Mouse (Mus musculus) urinary bladder, postnatal 25 days (tissue): ENCODE data around the gene Ccp110.

ENCODE experiments used
- DNase-seq: peaks from one replicate; pipeline ENCODE4 v3.0.0; 2022; ENCODE audit warnings: low spot score

Gene Ccp110

DNA sequence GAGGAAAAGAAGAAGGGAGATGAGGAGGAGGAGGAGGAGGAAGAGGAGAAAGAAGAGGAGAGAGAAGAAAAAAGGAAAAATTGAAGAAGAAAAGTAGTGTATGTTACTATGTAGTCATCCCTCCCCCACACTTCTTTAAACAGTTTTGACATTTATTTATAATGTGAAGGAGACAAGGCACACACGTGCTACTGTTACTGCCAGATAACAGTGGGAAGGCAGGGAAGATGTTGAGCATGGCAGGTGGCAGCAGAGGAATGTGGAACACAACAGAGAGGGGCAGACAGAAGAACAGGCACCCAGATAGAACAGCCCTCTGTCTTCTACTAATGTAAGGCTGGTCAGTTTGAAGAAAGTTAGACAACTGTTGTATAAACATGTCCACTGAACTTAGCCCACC is 57.3 kb downstream of the Ccp110 start:
- DNase-seq = no peak

DNA sequence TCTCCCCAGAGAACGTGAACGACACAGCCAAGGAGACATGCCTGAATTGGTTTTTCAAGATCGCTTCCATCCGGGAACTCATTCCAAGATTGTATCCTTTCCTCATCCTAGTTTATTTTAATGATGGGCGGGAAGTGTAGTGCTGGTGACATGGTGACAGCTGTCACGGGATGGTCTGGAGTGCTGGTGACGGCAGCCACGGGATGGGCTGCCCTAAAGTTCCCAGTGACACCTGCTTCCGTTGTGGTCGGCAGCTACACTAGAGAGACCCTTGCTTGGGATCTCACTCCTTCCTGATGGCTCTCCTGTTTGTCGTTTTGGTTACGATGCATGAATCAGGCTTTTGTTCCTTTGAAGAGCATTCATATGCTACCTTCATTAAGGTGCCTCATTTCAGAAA is 60.7 kb downstream of the Ccp110 start:
- no peak for DNase-seq

GRCm38 (mm10) chr7:118775991-118776390 is 63.6 kb downstream of the Ccp110 start:
- DNase-seq = no peak

DNA sequence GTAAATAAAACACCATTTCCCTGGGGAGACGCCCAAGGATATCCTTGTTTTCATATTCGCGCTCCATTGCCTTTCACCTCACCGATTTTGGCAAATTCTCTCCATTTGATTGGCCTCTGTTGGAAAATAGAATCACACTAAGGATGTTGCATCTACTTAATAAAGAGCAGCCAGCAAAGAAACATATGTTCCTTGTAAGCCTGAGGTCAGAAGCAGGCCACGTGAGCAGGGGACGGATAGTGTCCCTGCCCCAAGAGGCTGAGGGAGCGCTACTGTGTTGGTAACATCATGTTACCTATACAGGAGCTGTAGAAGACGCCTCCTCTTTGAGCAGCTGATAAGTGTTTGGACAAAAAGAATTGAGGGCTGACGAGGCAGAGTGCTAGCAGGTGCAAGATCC is 64.1 kb downstream of the Ccp110 start:
- DNase-seq = no peak

DNA sequence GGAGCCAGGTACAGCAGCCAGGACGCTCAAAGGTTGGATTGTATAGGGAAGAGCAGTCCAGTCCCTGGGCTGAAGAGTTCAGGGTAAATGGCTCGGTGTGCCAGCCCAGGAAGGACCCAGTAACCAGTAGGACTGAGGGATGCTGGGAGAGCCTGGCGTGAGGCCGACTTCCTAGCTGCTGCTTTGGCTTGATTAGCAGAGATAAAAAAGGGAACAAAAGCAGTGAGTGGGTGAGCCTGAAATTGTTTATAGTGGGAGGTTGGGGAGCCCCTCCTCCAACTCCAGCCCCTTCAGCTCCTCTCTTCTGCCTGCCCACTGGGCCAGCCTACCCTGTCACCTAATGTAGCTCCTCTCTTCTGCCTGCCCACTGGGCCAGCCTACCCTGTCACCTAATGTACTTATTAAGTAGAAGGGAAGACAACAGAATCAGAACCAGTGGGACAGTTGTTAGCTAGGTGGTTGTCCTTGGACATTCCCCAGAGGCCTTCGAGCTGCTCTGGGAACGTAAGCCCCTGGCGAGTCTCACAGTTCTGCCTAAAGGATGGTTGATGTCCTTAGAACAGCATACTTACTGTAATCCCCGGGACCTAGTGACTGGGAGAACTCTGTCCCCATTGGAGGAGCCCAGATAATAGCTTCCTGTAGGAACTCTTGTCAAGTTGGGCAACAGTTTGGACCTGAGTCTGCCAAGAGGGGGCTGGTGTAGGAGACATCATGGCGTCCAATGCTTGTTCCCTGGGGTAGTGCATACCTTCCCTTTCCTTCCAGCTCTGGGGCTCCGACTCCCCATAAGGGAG is 65.4 kb downstream of the Ccp110 start:
- no peak for DNase-seq

DNA sequence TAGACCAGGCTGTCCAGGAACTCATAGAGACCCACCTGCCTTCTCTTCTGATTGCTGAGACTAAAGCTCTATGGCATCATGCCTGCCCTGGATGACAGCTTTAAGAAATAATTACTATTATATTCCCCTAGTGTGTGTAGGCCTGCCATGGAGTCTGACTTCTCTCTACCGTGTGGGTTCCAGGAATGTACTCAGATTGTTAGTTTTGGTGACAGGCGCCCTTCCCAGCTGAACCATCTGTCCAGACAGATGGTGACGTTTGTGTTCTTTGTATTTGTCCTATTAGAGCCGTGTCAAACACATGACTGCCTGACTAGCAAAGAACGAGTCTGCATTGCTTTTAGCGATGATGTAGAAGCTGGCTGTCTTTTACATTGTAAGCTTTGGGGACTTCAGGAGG is 66.2 kb downstream of the Ccp110 start:
- DNase-seq = no peak

DNA sequence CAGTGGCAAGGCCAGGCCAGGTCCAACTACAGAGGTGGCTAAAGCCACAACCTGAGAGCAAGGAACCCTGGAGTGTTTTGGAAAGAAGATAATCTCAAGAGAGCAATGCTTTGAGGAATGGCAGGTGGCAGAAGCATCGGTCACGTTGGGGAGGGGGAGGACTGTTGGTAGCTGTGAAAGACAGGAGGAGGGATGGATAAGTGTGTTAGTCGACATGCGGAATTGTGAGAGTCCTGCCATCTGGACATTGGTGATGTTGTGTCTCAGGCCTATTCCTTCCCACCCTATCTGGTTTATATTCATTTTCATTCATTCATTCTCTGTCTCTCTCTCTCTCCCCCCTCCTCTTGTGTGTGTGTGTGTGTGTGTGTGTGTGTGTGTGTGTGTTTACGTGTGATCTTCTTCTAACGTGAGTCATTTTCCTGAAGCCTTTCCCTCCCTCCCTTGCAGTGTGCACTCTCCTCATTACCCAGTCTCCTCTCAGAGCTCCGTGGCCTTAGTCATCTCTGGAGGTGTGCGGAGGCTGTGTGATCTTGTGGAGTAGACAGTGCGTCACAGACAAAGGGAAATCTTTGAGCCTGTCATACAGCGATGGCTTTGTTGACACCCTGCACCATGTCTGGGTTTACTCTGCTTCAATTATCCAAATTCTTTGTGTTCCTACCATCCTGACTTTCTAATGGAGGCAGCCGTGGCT is 71.1 kb downstream of the Ccp110 start:
- no peak for DNase-seq

DNA sequence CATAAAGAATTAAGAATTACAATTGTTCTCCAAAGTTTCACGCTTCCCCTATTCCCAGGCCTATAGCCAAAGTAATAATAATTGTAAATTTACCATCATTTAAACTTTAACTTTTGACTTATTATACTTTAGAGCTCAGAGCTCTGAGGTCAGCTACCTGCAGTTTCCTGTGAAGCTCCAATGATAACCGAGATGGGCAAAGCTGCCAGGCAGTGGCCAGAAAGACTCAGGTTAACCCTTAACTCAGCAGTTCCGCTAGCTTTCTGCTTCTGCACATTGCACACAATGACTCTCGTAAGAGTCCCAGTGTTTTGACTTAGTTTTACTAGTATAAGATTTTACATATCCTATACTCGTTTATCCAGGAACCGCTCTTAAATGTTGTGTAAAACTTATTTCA is 73.7 kb downstream of the Ccp110 start:
- no peak for DNase-seq
